In the genomic region with DNA sequence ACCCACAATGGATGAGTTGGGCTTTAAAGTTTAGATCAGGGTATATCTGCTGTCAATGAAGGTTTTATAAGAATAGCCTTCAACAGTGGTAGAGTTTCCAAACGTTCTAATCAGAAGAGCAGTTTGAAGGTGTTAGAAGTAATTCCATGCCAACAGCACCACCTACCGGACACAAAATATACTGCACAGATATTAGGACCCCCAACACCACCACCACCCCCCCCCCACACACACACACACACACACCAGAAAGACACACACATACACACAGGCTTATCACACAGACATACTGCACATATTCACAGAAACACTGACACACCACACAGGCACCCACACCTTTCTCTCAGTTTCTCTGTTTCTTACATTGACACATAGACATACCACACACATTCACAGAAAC, we compare ENCODE assay signal across 7 mouse cellular contexts. TPM values are rescaled to one million over a fixed set of nuclear protein-coding genes. Genes with fewer than 3 reads are reported as not detected.
DNase-seq lines count a peak whose midpoint lies in the region; ATAC-seq and TF ChIP-seq lines count a peak whose summit lies in the region.

No protein-coding gene starts in this region.

- H3K27ac ChIP-seq in forebrain, embryonic 12.5 days: no peak overlapping the region
- H3K27ac ChIP-seq in intestine, embryonic 14.5 days (ENCODE audit: low read depth): no peak overlapping the region
- H3K27ac ChIP-seq in liver, postnatal 0 days (ENCODE audit: low read depth): no peak overlapping the region
- H3K27ac ChIP-seq in neural tube, embryonic 15.5 days (replicated peaks): no peak overlapping the region

- H3K27me3 ChIP-seq in forebrain, embryonic 12.5 days: no peaks in the 10 kb centered on the region
- H3K27me3 ChIP-seq in intestine, embryonic 14.5 days (replicated peaks; ENCODE audit: control insufficient read depth, insufficient read depth, low read length): no peaks in the 10 kb centered on the region
- H3K27me3 ChIP-seq in liver, postnatal 0 days (ENCODE audit: insufficient read depth, low read length): no peaks in the 10 kb centered on the region
- no peaks in the 10 kb centered on the region for H3K27me3 ChIP-seq in neural tube, embryonic 15.5 days (replicated peaks)

- ATAC-seq in forebrain, embryonic 12.5 days (ENCODE audit: low FRiP score): peak; percentile 69
- ATAC-seq in intestine, embryonic 14.5 days (replicated peaks; ENCODE audit: low FRiP score, low TSS enrichment, low read depth): peak; percentile 51; the same call in 1 of the 2 replicates
- ATAC-seq in liver, postnatal 0 days: peak; percentile 27; the same call in 1 of the 2 replicates
- peak; percentile 80 for ATAC-seq in neural tube, embryonic 15.5 days (ENCODE audit: low FRiP score)

- H3K4me1 ChIP-seq in forebrain, embryonic 12.5 days: no peaks in the 10 kb centered on the region
- H3K4me1 ChIP-seq in intestine, embryonic 14.5 days (replicated peaks; ENCODE audit: control insufficient read depth, insufficient read depth, low read length): no peaks in the 10 kb centered on the region
- no peaks in the 10 kb centered on the region for H3K4me1 ChIP-seq in liver, postnatal 0 days (ENCODE audit: insufficient read depth)
- H3K4me1 ChIP-seq in neural tube, embryonic 15.5 days: no peaks in the 10 kb centered on the region

- H3K4me2 ChIP-seq in forebrain, embryonic 12.5 days: no peak overlapping the region
- no peak overlapping the region for H3K4me2 ChIP-seq in intestine, embryonic 14.5 days (ENCODE audit: low read length)
- H3K4me2 ChIP-seq in liver, postnatal 0 days (ENCODE audit: low read depth, low read length): no peak overlapping the region
- no peak overlapping the region for H3K4me2 ChIP-seq in neural tube, embryonic 15.5 days

- TF ChIP-seq EP300 in liver, postnatal 0 days (IDR thresholded peaks at IDR 0.05; ENCODE audit: low read depth): no peak

- H3K36me3 ChIP-seq in forebrain, embryonic 12.5 days (replicated peaks): no peaks in the 10 kb centered on the region
- H3K36me3 ChIP-seq in intestine, embryonic 14.5 days (ENCODE audit: control insufficient read depth, insufficient read depth, low read length): peaks cover 5% of the 10 kb centered on the region; the same call in 1 of the 2 replicates
- H3K36me3 ChIP-seq in liver, postnatal 0 days (replicated peaks; ENCODE audit: insufficient read depth, low read length): no peaks in the 10 kb centered on the region
- no peaks in the 10 kb centered on the region for H3K36me3 ChIP-seq in neural tube, embryonic 15.5 days

- no peak overlapping the region for H3K9ac ChIP-seq in forebrain, embryonic 12.5 days
- no peak overlapping the region for H3K9ac ChIP-seq in intestine, embryonic 14.5 days (ENCODE audit: low read length)
- no peak overlapping the region for H3K9ac ChIP-seq in liver, postnatal 0 days (replicated peaks)
- H3K9ac ChIP-seq in neural tube, embryonic 15.5 days (replicated peaks): no peak overlapping the region

- peak; percentile 40 for DNase-seq in right cerebral cortex, postnatal 14 days
- no peak for DNase-seq in right cerebral cortex, adult 18-20 months
- peak; percentile 18 for DNase-seq in adrenal gland, postnatal 25 days
- DNase-seq in intestine, embryonic 14.5 days (ENCODE audit: low spot score): peak; percentile 70
- DNase-seq in liver, postnatal 0 days: peak; percentile 52

- 0% methylated on average over 2 of the region's 2 CpGs for WGBS in forebrain, embryonic 12.5 days
- WGBS in intestine, embryonic 14.5 days: 0% methylated on average over 2 of the region's 2 CpGs
- 0% methylated on average over 2 of the region's 2 CpGs for WGBS in liver, postnatal 0 days (ENCODE audit: insufficient replicate concordance)
- WGBS in neural tube, embryonic 15.5 days: 2% methylated on average over 2 of the region's 2 CpGs

- no peaks in the 10 kb centered on the region for H3K9me3 ChIP-seq in forebrain, embryonic 12.5 days
- H3K9me3 ChIP-seq in intestine, embryonic 14.5 days (ENCODE audit: control insufficient read depth, low read length): no peaks in the 10 kb centered on the region
- H3K9me3 ChIP-seq in liver, postnatal 0 days (ENCODE audit: low read length): no peaks in the 10 kb centered on the region
- no peaks in the 10 kb centered on the region for H3K9me3 ChIP-seq in neural tube, embryonic 15.5 days (replicated peaks)

- no peak overlapping the region for H3K4me3 ChIP-seq in forebrain, embryonic 12.5 days (replicated peaks)
- no peak overlapping the region for H3K4me3 ChIP-seq in intestine, embryonic 14.5 days (ENCODE audit: low read depth, low read length)
- no peak overlapping the region for H3K4me3 ChIP-seq in liver, postnatal 0 days (ENCODE audit: low read depth, low read length)
- H3K4me3 ChIP-seq in neural tube, embryonic 15.5 days (replicated peaks): no peak overlapping the region

- TF ChIP-seq CTCF in liver, postnatal 0 days (IDR thresholded peaks at IDR 0.05; ENCODE audit: low read depth): peak; percentile 78

RNA-seq across cellular contexts. Expression of gene Anxa5, which starts 33.3 kb away (rescaled TPM):
- total RNA-seq in adrenal gland, postnatal 25 days (2021): 592 and 680 TPM in 2 replicates
- polyA plus RNA-seq in forebrain, embryonic 12.5 days (2016; fragmentation: Nextera tagmentation; extraction: Ambion mirVana): 67.5 and 75.3 TPM in 2 replicates
- polyA plus RNA-seq in intestine, embryonic 14.5 days (2014; fragmentation: Nextera tagmentation; extraction: Ambion mirVana): 240 and 277 TPM in 2 replicates
- 54.1 and 59.1 TPM in 2 replicates for polyA plus RNA-seq in liver, postnatal 0 days (2015; fragmentation: Nextera tagmentation; extraction: Ambion mirVana)
- polyA plus RNA-seq in neural tube, embryonic 15.5 days (2015; fragmentation: Nextera tagmentation; extraction: Ambion mirVana): 111 and 182 TPM in 2 replicates

RNA-seq across cellular contexts. Expression of gene 1810062G17Rik, which starts 33.3 kb away (rescaled TPM):
- total RNA-seq in adrenal gland, postnatal 25 days (2021): 1.1 and 1.8 TPM in 2 replicates
- polyA plus RNA-seq in forebrain, embryonic 12.5 days (2016; fragmentation: Nextera tagmentation; extraction: Ambion mirVana): 0.45 and 0.57 TPM in 2 replicates
- 1.7 and 1.9 TPM in 2 replicates for polyA plus RNA-seq in intestine, embryonic 14.5 days (2014; fragmentation: Nextera tagmentation; extraction: Ambion mirVana)
- 1.6 and 1.9 TPM in 2 replicates for polyA plus RNA-seq in liver, postnatal 0 days (2015; fragmentation: Nextera tagmentation; extraction: Ambion mirVana)
- 0.41 and 0.56 TPM in 2 replicates for polyA plus RNA-seq in neural tube, embryonic 15.5 days (2015; fragmentation: Nextera tagmentation; extraction: Ambion mirVana)

Comparison
In these comparisons a context has a peak if more than half of its experiments do, and no peak if none do; other contexts are left out.
1. ATAC-seq: peak in every context shown above with its lines; median percentile 80 in neural tube, embryonic 15.5 days; 69 in forebrain, embryonic 12.5 days; 51 in intestine, embryonic 14.5 days; 27 in liver, postnatal 0 days.